ENCODE assay signal across 10 mouse cellular contexts in genomic region chr7:84115385-84115784, GRCm38 (mm10). TPM values are rescaled to one million over a fixed set of nuclear protein-coding genes. Genes with fewer than 3 reads are reported as not detected.
DNase-seq lines count a peak whose midpoint lies in the region; ATAC-seq and TF ChIP-seq lines count a peak whose summit lies in the region.
"Had no signal": no experiment of that assay in that cellular context is flagged by ENCODE, and none has a peak within 500 bp of the region (broad histone marks: within the 10 kb centered on the region; RNA-seq: fewer than 3 reads in every experiment).

No protein-coding gene starts in this region.

- H3K4me3 ChIP-seq in kidney, adult 2 months (ENCODE audit: insufficient read depth, low read depth, low read length) = no peak overlapping the region

- no peaks in the 10 kb centered on the region for H3K27me3 ChIP-seq in kidney, adult 2 months (replicated peaks; ENCODE audit: control insufficient read depth, insufficient read depth, low read length)

- peak; percentile 34; the same call in 1 of the 2 replicates for TF ChIP-seq CTCF in kidney, adult 2 months (conservative IDR thresholded peaks at IDR 0.05; ENCODE audit: insufficient read depth, insufficient read length, low read depth, low read length)

- H3K4me1 ChIP-seq in kidney, adult 2 months (ENCODE audit: control insufficient read depth, insufficient read depth, low read length) = peaks cover 47% of the 10 kb centered on the region

- no peak overlapping the region for H3K27ac ChIP-seq in kidney, adult 2 months (ENCODE audit: insufficient read depth, low read depth, low read length)
- H3K27ac ChIP-seq: hindbrain, embryonic 14.5 days had no signal

- peak; percentile 51 for ATAC-seq in neutrophil, adult 5-6 weeks (ENCODE audit: extremely low read depth, insufficient number of reproducible peaks, low FRiP score, poor library complexity, severe bottlenecking)

- WGBS in kidney, adult 2 months = 29% methylated on average over 2 of the region's 2 CpGs

- TF ChIP-seq POLR2A in kidney, adult 2 months (IDR thresholded peaks at IDR 0.05; ENCODE audit: low read depth, low read length) = no peak

- no peaks in the 10 kb centered on the region for H3K36me3 ChIP-seq in kidney, adult 2 months (ENCODE audit: control insufficient read depth, insufficient read depth, low read length)

- DNase-seq in kidney, adult 2 months = no peak
- no peak for DNase-seq in kidney, adult 18-20 months
- peak; percentile 69 for DNase-seq in CD4-positive, CD25-positive, alpha-beta regulatory T cell, adult 2 months (ENCODE audit: low read depth, low spot score)
- DNase-seq in ZHBTc4 (ENCODE audit: low read depth, low spot score) (peak; percentile 27), MN1 (ENCODE audit: low spot score) (no peak)
- DNase-seq in urinary bladder, postnatal 25 days (ENCODE audit: low spot score) = no peak
- DNase-seq: gastrocnemius, postnatal 25 days had no signal

RNA-seq across cellular contexts. Expression of gene Cemip, which starts 29.1 kb away (rescaled TPM):
- 0.08 and 0.10 TPM in 2 replicates for polyA plus RNA-seq in kidney, adult 2 months (2012; rRNA removed)
- not detected in 2 replicates for total RNA-seq in neutrophil, adult 5-6 weeks (2017)
- total RNA-seq: gastrocnemius, postnatal 25 days had no signal
- polyA plus RNA-seq: liver, embryonic 16.5 days had no signal

RNA-seq across cellular contexts. Expression of gene Abhd17c, which starts 36.3 kb away (rescaled TPM):
- 151 and 179 TPM in 2 replicates for polyA plus RNA-seq in kidney, adult 2 months (2012; rRNA removed)
- 6.6 and 8.6 TPM in 2 replicates for total RNA-seq in neutrophil, adult 5-6 weeks (2017)

Comparison
In these comparisons a context has a peak if more than half of its experiments do, and no peak if none do; other contexts are left out.
1. DNase-seq: peak in CD4-positive, CD25-positive, alpha-beta regulatory T cell, adult 2 months (single experiment) and ZHBTc4 (single experiment); none in kidney, adult 2 months (single experiment), kidney, adult 18-20 months (single experiment), MN1 (single experiment) and urinary bladder, postnatal 25 days (single experiment).